Mouse (Mus musculus): ENCODE measurements around the gene Fam189a2. TPM values are rescaled to one million over a fixed set of nuclear protein-coding genes. Genes with fewer than 3 reads are reported as not detected.

Gene Fam189a2
- total and polyA plus RNA-seq, 3 experiments: not detected

- Histone ChIP-seq H3K4me1 (ENCODE audit: control insufficient read depth in 1 of 2, insufficient read depth in 2 of 2, low read length in 2 of 2) (no peaks in the 10 kb centered on the region), H3K9me3 (replicated peaks; ENCODE audit: insufficient read depth, low read length) (no peaks in the 10 kb centered on the region), H3K9ac (ENCODE audit: control insufficient read depth, low read depth, low read length, poor library complexity, severe bottlenecking) (no peak overlapping the region), H3K79me2 (ENCODE audit: control insufficient read depth, insufficient read depth, low read length, poor library complexity) (no peaks in the 10 kb centered on the region), H3K27me3 (ENCODE audit: control insufficient read depth in 1 of 2, insufficient read depth in 2 of 2, low read length in 2 of 2) (no peaks in the 10 kb centered on the region), H3K36me3 (ENCODE audit: control insufficient read depth in 1 of 2, insufficient read depth in 2 of 2, low read length in 2 of 2) (no peaks in the 10 kb centered on the region), H3K4me3 (ENCODE audit: control insufficient read depth in 1 of 2, insufficient read depth in 1 of 2, low read depth in 2 of 2, low read length in 2 of 2) (no peak overlapping the region), H3K27ac (ENCODE audit: control insufficient read depth, low read depth, low read length) (no peak overlapping the region)
- TF ChIP-seq MYB (IDR thresholded peaks at IDR 0.05; ENCODE audit: low read depth, low read length) (no peak), ZC3H11A (IDR thresholded peaks at IDR 0.05; ENCODE audit: low read depth, low read length) (no peak), ZKSCAN1 (IDR thresholded peaks at IDR 0.05; ENCODE audit: low read depth, low read length) (no peak), ELF1 (IDR thresholded peaks at IDR 0.05; ENCODE audit: low read depth, low read length) (no peak), ZNF384 (IDR thresholded peaks at IDR 0.05; ENCODE audit: low read depth, low read length) (no peak), USF1 (IDR thresholded peaks at IDR 0.05; ENCODE audit: low read depth, low read length) (peak; percentile 54), GATA1 (IDR thresholded peaks at IDR 0.05; ENCODE audit: low read depth, low read length) (no peak), MAX (IDR thresholded peaks at IDR 0.05; ENCODE audit: low read length) (0 out of 2 replicates have a peak, but pooled peaks have one; percentile 10), HCFC1 (IDR thresholded peaks at IDR 0.05; ENCODE audit: low read depth, low read length) (no peak), TBP (IDR thresholded peaks at IDR 0.05; ENCODE audit: low read depth, low read length) (no peak), JUND (IDR thresholded peaks at IDR 0.05; ENCODE audit: low read depth, low read length) (no peak)
- DNase-seq (ENCODE audit: low read depth, low spot score): peak; percentile 6
These were observed 8.5 kb downstream of the Fam189a2 start for GRCm38 (mm10) chr19:24022301-24022700.

- TF ChIP-seq CHD1 (IDR thresholded peaks at IDR 0.05; ENCODE audit: low read depth, low read length): no peak
- no peak for TF ChIP-seq MAFK (IDR thresholded peaks at IDR 0.05; ENCODE audit: borderline replicate concordance, low read depth, low read length)
- no peak for TF ChIP-seq RAD21 (IDR thresholded peaks at IDR 0.05; ENCODE audit: low read depth, low read length)
- no peak for TF ChIP-seq MYC (IDR thresholded peaks at IDR 0.05; ENCODE audit: low read depth, low read length)
- no peak for DNase-seq (ENCODE audit: low read depth, low spot score)
- no peak overlapping the region for H3K27ac ChIP-seq (ENCODE audit: control insufficient read depth, low read depth, low read length)
These were observed 10.1 kb downstream of the Fam189a2 start for GRCm38 (mm10) chr19:24020736-24021135.

GRCm38 (mm10) chr19:24019609-24020008 lies 11.2 kb downstream of the Fam189a2 start:
- TF ChIP-seq SIN3A (IDR thresholded peaks at IDR 0.05; ENCODE audit: low read length): no peak
- no peak for TF ChIP-seq NRF1 (IDR thresholded peaks at IDR 0.05; ENCODE audit: insufficient read depth, low read depth, low read length, poor library complexity, severe bottlenecking)
- no peak for TF ChIP-seq MYB (IDR thresholded peaks at IDR 0.05; ENCODE audit: low read depth, low read length)
- TF ChIP-seq MAX (IDR thresholded peaks at IDR 0.05; ENCODE audit: low read length): no peak
- no peak for TF ChIP-seq EP300 (IDR thresholded peaks at IDR 0.05; ENCODE audit: low read depth in 1 of 2, low read length in 2 of 2)
- no peak for TF ChIP-seq MAZ (IDR thresholded peaks at IDR 0.05; ENCODE audit: low read depth, low read length)
- no peak for TF ChIP-seq POLR2A (IDR thresholded peaks at IDR 0.05; ENCODE audit: control insufficient read depth in 1 of 2, insufficient read depth in 1 of 2, low read depth in 1 of 2, low read length in 2 of 2, poor library complexity in 1 of 2)
- TF ChIP-seq USF2 (IDR thresholded peaks at IDR 0.05; ENCODE audit: borderline replicate concordance in 1 of 2, insufficient read depth in 1 of 2, low read depth in 1 of 2, low read length in 2 of 2): no peak
- TF ChIP-seq ZKSCAN1 (IDR thresholded peaks at IDR 0.05; ENCODE audit: low read depth, low read length): no peak
- no peak for TF ChIP-seq E2F4 (IDR thresholded peaks at IDR 0.05; ENCODE audit: borderline replicate concordance, low read depth, low read length)
- TF ChIP-seq USF1 (IDR thresholded peaks at IDR 0.05; ENCODE audit: low read depth, low read length): no peak
- no peak for TF ChIP-seq CTCF (IDR thresholded peaks at IDR 0.05 in 2 of 3, conservative IDR thresholded peaks at IDR 0.05 in 1 of 3; ENCODE audit: control insufficient read depth in 1 of 3, insufficient read depth in 1 of 3, low read depth in 2 of 3, low read length in 3 of 3, poor library complexity in 1 of 3, severe bottlenecking in 1 of 3)
- no peak for TF ChIP-seq ZC3H11A (IDR thresholded peaks at IDR 0.05; ENCODE audit: low read depth, low read length)
- TF ChIP-seq CHD1 (IDR thresholded peaks at IDR 0.05; ENCODE audit: low read depth, low read length): no peak
- no peak for TF ChIP-seq NELFE (IDR thresholded peaks at IDR 0.05; ENCODE audit: low read depth, low read length)
- TF ChIP-seq TBP (IDR thresholded peaks at IDR 0.05; ENCODE audit: low read depth, low read length): no peak
- Histone ChIP-seq H3K4me1 (ENCODE audit: control insufficient read depth in 1 of 2, insufficient read depth in 2 of 2, low read length in 2 of 2) (no peaks in the 10 kb centered on the region), H3K79me2 (ENCODE audit: control insufficient read depth, insufficient read depth, low read length, poor library complexity) (no peaks in the 10 kb centered on the region), H3K9me3 (replicated peaks; ENCODE audit: insufficient read depth, low read length) (no peaks in the 10 kb centered on the region), H3K27ac (ENCODE audit: control insufficient read depth, low read depth, low read length) (no peak overlapping the region), H3K36me3 (ENCODE audit: control insufficient read depth in 1 of 2, insufficient read depth in 2 of 2, low read length in 2 of 2) (no peaks in the 10 kb centered on the region), H3K4me3 (ENCODE audit: control insufficient read depth in 1 of 2, insufficient read depth in 1 of 2, low read depth in 2 of 2, low read length in 2 of 2) (no peak overlapping the region), H3K9ac (ENCODE audit: control insufficient read depth, low read depth, low read length, poor library complexity, severe bottlenecking) (no peak overlapping the region), H3K27me3 (ENCODE audit: control insufficient read depth in 1 of 2, insufficient read depth in 2 of 2, low read length in 2 of 2) (no peaks in the 10 kb centered on the region)
- no peak for DNase-seq (ENCODE audit: low read depth, low spot score)

More at GRCm38 (mm10) chr19:24020736-24021135, 10.1 kb downstream of the Fam189a2 start:
- Histone ChIP-seq H3K4me3 (ENCODE audit: control insufficient read depth in 1 of 2, insufficient read depth in 1 of 2, low read depth in 2 of 2, low read length in 2 of 2) (no peak overlapping the region), H3K4me1 (ENCODE audit: control insufficient read depth in 1 of 2, insufficient read depth in 2 of 2, low read length in 2 of 2) (no peaks in the 10 kb centered on the region), H3K9ac (ENCODE audit: control insufficient read depth, low read depth, low read length, poor library complexity, severe bottlenecking) (no peak overlapping the region), H3K27me3 (ENCODE audit: control insufficient read depth in 1 of 2, insufficient read depth in 2 of 2, low read length in 2 of 2) (no peaks in the 10 kb centered on the region), H3K36me3 (ENCODE audit: control insufficient read depth in 1 of 2, insufficient read depth in 2 of 2, low read length in 2 of 2) (no peaks in the 10 kb centered on the region), H3K79me2 (ENCODE audit: control insufficient read depth, insufficient read depth, low read length, poor library complexity) (no peaks in the 10 kb centered on the region), H3K9me3 (replicated peaks; ENCODE audit: insufficient read depth, low read length) (no peaks in the 10 kb centered on the region)

Measured in MEL (cell line).